Mouse (Mus musculus) cerebellum, adult 11 months (tissue): ENCODE data around the gene Pitpna.
A peak's percentile ranks its signal among the peaks of the same experiment; 100 is the strongest.

Experiments
- DNase-seq: peaks from one replicate; pipeline ENCODE4 v3.0.0; 2022

Pitpna gene

DNA sequence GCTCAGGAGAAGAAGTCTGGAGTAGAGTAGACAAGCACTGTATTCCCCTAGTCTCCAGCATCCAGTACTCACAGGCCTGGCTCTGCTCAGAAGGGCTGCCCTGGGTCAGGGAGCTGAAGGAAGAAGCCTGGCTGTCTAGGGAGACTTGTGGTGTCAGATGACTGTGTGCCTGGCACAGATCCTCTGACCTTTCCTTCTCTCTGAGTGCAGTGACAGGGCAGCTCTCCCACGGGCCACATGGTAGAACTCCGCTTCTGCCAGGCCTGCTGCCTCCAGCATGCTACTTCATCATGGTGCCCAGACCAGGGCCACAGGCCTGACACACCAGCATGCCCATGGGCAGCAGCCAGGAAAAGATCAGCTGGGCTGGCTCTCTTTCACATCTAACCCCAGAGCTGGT, 22.0 kb upstream of the Pitpna start:
- DNase-seq, result peak; percentile 72

DNA sequence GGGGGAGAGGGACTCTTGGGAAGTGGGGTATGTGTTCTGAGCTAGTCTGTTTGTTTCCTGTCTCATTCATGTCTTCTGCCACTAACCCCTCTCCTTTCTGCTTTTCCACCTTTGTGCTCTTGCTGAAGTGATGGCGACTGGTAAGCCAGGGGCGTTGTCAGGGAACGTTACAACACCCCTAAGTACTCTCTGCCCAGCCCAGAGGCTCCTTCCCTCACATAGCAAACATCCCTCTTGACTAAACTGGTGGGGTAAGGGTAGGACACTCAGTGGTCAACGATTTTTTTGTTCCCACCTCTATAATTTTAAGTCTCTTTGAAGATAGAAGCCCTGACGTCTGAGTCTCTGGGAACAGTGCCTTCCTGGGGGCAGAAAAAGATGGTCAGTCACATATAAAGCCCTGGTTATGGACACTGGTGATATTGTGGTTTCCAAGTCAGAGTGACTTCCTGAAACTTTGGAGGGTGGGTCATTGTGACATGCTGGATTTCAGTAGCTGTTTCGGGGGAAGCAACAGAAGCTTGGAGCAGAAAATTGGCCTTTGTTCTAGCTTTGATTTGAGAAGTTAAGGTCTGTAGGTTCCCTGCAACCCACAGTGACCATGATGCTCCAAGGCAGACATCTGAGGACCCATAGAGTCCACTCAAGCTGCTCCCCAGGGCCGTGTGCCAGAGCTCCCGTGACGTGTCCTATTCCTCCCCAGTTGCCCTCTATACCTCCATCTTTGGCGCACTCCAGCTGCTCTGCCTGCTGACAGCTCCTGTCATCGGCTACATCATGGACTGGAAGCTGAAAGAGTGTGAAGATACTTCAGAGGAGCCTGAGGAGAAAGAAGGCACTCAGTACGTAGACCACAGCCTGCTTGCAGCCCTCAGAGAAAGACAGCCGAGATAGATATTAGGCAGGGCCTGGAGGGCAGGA, 21.4 kb upstream of the Pitpna start:
- DNase-seq, result peak; percentile 57

DNA sequence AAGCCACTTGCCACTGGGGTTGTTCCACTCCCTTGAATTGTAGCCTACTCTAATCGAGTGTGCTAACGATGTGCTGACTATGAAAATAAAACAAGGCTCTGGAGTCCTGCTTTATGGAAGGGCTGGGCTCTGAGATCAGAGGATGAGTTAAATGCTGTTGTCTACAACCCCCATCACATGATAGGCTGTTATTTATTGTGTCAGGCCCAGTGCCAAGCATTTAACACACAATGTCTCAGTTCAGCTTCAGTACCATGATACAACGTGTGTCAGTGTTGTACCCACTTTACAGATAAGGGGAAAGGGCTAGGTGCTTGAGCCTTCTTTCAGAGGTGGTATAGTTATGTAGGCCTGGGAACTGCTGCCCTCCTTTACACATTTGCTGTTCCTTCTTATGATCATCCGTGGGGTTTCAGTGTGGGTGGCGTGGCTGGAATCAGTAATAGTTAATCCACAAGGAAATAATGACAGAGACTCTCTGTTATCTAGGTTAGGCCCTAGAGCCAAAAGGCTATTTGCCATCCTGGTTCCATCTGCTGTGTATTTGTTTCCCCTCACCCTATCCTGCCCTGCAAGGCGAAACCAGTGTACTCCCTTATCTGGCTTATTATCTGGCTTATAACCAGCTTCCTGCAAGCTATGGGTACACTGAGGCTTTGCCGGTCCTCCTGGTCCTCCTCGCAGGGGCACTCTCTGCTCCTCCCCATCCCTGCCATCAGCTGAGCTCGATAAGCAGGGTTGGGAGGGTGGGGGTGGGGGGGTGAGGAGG, 20.4 kb upstream of the Pitpna start:
- peak; percentile 63 for DNase-seq

DNA sequence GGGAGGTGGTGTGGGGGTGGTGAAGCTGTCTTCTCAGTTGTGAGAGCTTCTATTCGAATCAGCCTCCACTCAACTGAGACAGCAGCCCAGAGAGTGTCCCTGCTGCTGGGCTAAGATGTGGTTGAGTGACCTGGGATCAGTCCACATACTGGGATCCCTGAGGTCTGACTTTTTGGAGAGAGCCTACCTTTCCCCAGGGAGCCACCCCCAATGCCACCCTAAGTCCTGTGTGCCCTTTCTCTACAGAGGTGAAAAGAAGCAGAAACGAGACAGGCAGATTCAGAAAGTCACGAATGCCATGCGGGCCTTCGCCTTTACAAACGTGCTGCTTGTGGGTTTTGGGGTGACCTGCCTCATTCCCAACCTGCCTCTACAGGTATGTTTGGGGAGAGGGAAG, 19.8 kb upstream of the Pitpna start:
- peak; percentile 32 for DNase-seq

DNA sequence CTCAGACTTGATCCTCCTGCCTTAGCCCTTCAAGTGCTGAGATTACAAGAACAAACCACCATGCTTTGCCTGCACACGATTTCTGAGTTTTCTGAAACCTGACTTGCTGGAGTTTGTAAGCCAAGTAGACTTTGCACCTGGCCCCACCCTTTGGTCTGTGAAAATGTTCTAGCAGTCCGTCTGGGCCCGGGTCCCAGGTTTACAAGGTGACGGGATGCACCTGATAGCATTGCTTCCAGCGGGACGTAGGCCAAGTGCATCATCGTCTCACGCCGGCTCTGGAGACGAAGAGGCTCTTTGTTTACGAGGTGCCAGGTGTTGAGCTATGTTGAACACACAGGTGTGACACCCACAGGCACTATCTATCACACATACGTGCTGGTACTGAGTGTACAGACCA, 18.9 kb upstream of the Pitpna start:
- DNase-seq, result no peak

DNA sequence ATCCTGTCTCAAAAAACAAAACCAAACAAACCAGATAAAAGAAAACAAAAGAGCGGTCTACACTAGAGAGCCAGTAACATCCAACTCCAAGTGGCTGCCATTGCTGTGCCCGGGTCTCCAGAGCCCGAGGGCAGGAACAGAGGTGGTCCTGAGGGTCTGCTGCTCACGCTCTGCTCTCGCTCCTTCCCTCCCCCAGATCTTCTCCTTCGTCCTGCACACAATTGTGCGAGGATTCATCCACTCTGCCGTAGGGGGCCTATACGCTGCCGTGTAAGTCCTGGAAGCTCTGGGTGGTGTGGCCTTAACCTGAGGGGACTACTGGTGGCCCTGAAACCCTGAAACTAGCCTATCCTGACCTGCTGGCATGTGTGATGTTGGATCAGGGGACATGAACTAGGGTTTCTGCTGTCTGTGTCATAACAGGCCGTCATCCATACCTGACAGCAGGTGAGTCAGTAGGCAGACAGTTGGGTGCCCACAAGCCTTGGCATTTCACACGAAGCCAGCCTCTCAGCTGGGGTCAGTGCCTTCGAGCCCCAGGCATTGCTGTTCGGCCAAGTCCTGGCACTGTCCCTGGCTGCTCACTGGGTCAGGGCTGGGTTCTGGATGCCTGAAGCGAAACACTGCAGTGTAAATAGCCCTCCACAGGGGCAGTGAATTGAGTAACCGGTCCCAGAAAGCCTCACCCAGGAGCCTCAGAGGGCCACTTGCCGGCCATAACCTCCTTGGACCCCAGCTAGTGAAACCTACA, 17.3 kb upstream of the Pitpna start:
- DNase-seq, result peak; percentile 87

DNA sequence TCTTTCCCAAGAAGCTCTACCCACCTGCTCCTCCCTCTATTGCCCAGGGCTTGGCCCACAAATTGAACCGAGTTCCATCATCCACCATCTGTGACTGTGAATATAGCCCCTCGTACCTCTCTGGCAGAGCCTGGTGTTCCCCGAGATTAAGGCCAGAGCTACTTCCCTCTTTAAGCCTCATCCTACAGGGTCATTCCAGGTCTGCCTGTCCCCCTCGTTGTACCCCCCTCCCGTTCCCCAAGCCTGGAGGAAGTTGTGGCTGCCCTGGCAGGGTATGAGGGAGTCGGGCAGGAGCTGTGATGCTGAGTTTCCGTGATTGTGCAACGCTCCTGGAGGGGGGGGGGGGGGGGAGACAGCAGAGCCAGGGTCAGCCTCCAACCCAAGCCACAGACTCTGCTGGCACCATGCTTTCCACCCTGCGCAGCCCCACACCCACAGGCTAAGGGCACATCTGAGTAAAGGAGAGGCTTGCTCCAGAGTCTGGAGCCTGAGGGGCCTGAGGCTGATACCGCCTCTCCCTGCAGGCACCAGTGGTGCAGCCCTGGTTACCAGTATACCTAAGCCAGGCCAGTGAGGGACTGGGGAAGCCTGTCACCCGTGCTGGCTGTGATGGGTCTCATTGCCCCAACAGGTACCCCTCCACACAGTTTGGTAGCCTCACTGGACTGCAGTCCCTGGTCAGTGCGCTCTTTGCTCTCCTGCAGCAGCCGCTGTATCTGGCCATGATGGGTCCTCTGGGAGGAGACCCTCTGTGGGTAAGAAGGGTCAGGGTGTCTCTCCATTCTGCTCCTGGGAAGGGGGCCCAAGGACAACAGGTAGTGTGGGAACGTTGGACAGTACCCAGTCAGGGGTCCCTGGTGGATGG, 16.5 kb upstream of the Pitpna start:
- no peak for DNase-seq

DNA sequence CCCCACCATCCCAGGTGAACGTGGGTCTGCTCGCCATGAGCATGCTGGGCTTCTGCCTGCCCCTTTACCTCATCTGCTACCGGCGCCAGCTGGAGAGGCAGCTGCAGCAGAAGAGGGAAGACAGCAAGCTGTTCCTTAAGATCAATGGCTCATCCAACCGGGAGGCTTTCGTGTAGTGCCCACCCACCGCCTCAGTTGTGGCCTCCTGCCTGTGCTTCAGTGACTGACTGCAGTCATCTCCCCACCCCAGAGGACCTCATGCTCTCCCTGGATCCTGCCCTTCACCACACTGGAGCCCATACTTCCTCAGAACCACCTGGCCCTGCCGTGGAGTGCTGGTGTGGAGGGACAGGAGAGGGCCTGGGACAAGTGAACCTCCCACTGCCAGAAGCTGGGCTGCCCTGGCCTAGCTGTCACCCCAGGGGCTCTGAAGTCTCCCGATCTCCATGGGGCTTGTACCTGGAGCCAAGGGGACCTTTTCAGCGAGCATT, 15.6 kb upstream of the Pitpna start:
- DNase-seq, result no peak

DNA sequence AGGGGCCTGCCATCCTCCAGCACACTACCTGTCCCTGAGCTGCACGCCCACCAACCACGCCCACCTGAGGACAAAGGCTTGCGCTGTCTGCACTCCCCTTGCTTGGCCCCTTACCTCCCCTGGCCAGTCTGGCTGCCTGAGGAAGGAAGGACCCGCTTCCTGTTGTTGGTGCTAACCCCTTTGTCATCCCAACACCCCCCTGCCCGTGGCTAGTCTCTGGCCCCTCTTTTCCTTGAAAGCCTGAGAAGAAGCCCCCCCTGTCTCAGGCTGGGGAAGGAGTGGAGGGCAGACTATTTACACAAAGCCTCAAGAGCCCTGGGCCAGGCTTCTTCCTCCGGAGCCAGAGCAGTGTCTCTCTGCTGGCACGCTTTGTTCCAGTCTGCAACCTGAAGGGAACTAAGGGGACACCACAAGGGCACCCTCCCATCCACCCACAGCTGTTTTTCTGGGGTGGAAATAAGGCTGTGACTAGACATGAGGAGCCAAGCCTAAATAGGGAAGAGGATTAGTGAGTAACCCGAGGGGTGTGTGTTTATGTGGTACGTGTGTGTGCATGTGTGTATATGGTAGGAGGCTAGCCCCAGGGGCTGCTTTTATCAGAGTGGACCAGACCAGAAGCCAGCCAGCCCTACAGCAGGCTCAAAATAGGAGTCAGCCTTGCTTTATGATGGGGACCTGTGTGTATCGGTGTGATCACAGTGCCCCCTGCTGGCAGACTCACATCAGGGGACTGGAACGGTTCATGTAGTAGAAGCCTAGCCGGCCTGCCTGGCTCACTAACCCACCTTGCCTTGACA, 14.8 kb upstream of the Pitpna start:
- DNase-seq, result peak; percentile 94

DNA sequence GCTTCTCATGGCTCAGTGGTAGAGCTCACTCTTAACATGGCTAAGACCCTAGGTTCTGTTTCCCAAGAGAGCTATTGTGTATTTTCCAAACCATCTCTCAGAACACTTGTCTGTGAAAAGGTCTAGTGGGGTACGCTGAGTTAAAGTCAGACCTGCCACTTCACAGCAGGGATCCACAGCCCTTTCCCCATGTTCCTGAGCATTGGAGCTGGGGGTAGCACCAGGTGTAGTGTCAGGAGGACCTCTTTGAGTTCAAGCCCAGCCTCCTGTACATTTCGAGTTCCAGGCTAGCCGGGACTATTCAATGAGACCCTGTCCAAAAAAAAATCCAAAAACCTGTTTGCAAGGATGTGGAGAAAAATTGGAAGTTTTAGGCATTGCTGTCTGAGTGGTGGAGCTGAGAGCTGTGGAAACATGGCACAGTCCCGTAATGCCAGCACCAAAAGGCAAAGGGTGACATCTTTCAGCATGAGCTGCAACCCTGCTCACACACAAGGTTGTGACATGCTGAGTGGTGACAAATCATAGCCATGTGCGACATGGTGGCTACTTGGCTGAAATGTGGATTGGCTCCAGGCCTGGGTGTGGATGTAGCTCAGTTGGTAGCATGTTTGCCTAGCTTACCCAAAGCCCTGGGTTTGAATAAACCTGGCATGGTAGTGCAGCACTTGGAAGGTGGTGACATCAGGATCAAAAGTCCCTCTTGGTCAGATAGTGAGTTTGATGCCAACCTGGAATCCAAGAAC, 13.3 kb upstream of the Pitpna start:
- no peak for DNase-seq

DNA sequence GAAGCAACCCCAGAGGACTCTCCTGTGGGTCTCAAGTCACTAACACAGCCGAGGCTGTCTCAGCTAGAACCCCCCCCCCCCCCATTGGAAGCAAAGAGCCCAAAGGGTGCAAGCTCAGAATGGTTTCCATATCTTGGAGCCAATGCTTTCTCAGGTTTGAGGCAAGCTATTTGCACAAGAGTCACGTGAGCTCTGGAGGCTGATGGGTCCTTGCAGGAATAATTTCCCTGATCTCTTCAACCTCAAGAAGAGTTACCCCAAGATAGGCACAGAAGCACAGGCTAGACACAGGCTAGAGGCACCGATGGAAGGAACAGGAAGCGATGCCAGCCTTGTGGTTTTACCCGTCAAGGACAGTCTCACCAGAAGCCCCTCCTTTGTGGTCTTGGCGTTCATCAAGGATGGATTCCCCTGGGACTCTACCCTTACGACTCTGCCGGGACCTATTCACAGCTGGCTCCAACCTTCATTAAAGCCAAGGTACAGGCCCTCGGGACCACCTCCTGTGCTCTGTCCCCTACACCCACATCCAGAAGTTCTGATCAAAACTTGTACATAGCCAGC, 12.3 kb upstream of the Pitpna start:
- no peak for DNase-seq

DNA sequence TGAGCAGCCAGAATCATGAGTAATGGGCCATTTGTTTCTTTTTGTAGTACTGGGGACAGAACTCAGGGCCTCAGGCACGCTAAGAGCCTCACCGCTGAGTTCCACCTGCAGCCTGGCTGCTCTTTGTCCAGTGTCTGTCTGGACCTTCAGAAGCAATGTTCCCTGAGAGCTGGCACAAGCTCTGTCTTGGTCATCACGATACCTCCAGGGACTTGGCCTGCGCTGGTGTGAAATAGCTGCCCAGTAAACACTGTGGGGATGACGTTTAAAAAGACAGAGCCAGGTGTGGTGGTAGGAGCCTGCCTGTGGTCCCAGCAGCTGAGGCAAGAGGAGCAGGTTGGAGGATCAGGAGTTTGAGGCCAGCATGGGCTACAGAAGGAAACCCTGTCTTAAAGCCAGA, 9.3 kb upstream of the Pitpna start:
- no peak for DNase-seq

DNA sequence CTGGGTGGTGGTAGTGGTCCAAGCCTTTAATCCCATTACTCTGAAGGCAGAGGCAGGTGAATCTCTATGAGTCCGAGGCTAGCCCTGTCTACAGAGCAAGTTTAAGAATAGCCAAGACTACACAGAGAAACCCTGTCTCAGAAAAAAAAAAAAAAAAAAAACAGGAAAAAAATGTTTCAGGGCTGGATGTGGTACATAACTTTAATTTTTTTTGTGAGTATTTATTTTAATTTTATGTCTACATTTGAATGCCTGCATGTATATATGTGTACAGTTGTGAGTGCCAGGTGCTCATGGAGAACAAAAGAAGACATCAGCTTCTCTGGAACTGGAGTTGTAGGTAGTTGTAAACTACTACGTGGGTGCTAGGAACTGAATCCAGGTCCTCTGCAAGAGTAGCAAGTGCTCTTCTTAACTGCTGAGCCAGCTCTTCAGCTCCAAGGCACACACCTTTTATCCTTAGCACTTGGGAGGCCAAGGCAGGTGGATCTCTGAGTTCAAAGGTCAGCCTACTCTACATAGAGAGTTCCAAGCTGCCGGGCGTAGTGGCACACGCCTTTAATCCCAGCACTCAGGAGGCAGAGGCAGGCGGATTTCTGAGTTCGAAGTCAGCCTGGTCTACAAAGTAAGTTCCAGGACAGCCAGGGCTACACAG, 6.3 kb upstream of the Pitpna start:
- no peak for DNase-seq

DNA sequence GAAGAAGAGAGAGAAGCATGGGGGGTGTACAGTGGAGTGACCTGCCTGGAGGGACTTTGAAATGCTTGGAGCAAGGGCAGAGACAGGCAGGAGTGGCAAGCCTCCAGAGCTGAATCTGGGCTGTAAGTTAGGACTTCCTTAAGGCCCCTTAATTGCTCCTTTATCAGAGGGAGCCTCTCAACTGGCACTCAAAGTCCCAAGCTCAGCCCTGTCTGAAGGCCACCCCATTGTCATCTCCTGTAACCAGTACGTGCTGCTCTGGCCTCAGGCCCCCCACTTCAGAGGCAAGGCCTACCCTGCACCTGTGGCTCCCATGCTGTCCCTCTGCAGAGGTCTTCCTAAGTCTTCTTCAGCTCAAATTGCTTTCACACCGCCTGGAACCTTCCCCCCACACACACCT, 4.4 kb upstream of the Pitpna start:
- no peak for DNase-seq

DNA sequence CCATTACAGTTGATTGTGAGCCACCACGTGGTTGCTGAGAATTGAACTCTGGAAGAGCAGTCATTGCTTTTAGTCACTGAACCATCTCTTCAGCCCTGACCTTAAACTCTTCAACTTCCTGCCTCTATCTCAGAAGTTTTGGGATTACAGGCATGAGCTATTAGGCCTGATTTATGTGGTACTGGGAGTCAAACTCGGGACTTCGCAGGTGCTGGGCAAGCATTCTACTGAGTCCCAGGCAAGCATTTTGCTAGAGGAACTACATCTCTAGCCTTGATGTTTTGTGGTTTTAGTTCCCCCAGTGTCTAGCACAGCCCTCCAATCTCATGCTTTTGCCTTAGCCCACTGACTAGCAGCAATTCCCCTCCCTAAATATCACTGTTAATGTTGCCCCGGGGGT, 2.8 kb upstream of the Pitpna start:
- DNase-seq, result no peak

DNA sequence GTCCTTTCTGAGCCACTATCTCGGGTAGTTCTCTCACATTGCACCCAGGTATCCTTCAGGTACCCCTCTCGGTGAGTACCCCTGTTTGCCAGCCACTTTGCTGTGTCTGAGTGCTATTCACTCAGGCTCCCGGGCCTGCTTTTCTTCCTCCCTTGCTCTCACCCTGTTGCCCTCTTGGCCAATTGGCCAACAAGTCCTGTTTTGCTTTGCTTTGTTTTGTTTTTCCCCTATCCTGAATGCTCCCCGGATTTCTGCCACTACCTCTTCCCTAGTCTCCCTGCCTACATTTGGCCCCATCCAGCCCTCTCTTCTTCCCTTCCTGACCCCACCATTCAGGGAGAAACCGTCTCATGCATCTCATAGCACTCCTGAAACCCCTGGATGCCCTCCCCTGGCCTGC, 1.9 kb upstream of the Pitpna start:
- no peak for DNase-seq

DNA sequence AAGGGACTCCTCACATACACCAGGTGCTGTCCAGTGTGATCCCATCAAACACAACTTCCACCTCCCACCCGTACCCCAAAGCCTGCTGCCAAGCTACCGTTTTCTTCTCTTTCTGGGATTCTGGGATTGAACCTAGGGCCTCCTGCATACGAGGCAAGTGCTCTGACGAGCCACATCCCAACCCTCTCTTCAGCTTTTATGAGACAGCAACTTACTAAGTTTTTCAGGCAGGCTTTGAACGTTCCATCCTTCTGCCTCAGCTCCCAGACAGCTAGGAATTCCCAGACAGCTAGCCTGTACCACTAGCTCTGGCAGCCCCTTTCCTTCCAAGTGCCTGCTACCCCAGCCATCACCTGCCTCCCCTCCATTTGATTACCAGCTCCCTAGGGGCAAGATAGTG, 934 bp upstream of the Pitpna start:
- DNase-seq, result no peak

DNA sequence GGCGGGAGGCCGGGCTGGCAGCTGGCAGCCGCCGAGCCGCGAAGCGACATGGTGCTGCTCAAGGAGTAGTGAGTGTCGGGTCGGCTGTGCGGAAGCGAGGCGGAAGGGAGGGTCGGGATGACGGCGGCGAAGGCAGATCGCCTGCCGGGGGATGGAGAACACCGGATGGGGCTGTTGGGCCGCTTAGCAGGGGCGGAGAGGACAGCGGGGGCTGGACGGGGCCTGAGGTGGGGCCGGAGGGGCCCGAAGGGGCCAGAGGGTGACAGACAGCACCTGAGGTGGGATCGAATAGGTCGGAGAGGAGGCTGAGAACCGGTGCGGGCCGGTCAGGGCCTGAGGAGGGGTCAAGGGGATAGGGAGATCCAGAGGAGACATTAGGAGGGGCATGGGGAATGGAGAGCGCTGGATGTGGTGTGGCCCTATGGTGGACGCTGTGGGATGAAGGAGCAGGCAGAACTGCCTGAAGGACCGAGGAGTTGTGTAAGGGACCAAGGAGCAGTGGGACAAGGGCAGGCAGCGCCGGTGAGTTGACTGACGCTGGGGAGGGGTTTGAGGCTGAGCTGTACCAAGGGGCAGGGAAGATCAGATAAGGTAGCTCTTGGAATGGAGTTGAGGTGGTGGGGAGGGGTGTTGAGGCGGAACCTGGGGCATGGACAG, 516 bp downstream of the Pitpna start:
- no peak for DNase-seq

DNA sequence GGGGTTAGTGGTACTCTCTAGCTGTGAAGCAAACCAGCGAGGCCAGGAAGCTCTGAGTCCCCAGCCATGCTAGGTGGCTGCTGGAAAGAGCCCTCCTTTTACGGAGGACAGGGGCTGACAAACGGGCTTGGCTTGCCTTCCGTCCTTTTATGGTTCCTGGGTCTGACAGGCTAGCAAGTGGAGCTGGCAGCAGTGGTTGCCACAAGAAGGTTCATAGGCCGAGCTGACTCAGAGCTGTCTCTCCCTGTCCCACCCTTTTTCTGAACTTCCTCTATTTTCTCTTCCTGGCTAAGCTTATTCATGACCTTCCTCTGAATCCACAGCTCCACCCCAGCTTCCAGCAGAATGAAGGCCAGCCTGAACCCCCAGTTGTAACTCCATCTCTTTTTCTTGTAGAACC, 4.7 kb downstream of the Pitpna start:
- no peak for DNase-seq
